Comparison of ENCODE assay signal across 9 mouse cellular contexts in the genomic region with DNA sequence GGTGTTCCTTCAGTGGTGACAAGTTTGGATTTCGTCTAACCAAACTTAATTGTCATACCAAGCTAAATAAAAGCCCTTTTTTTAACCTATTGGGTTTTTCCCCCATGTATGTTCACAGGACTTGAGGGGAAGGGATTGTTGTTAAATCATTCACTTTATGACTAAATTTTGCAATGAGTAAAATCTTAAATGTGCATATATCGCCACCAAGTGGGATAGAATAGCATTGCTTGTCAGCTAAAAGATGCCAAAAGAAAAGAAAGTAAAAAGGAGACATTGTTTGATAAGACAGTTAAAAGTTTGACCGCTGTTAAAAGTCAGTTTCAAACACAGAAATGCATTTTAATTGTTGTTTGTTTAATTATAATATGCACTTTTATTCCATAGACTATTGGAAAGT.
A peak's percentile ranks its signal among the peaks of the same experiment; 100 is the strongest.
DNase-seq lines count a peak whose midpoint lies in the region; TF ChIP-seq lines count a peak whose summit lies in the region.
"Had no signal": no experiment of that assay in that cellular context is flagged by ENCODE, and none has a peak within 500 bp of the region (broad histone marks: within the 10 kb centered on the region; RNA-seq: fewer than 3 reads in every experiment).

No protein-coding gene starts in this region.

- no peak overlapping the region for H3K9ac ChIP-seq in CH12.LX (ENCODE audit: insufficient read depth, low read depth)
- H3K9ac ChIP-seq: neural tube, embryonic 12.5 days had no signal

- peak; percentile 89 for TF ChIP-seq CTCF in layer of hippocampus, adult 2 months (conservative IDR thresholded peaks at IDR 0.05)
- peak in 1 of 2 experiments; percentile 75; a peak in 3 of 4 replicates for TF ChIP-seq CTCF in CH12.LX (conservative IDR thresholded peaks at IDR 0.05 in 1 of 2, IDR thresholded peaks at IDR 0.05 in 1 of 2; ENCODE audit: low read depth in 2 of 2, low read length in 2 of 2)

- TF ChIP-seq POLR2A in CH12.LX (IDR thresholded peaks at IDR 0.05; ENCODE audit: low read depth, low read length) = no peak

- H3K4me1 ChIP-seq in CH12.LX (ENCODE audit: control insufficient read depth in 1 of 2, insufficient read depth in 2 of 2) = peaks cover 0 to 18% of the 10 kb centered on the region in 2 experiments; a peak in 2 of 4 replicates
- H3K4me1 ChIP-seq: neural tube, embryonic 12.5 days had no signal

- H3K36me3 ChIP-seq in CH12.LX (replicated peaks in 1 of 2; ENCODE audit: control insufficient read depth in 1 of 2, insufficient read depth in 1 of 2, low read length in 1 of 2) = peaks cover 25 to 64% of the 10 kb centered on the region in 2 experiments

- no peak for TF ChIP-seq EP300 in CH12.LX (IDR thresholded peaks at IDR 0.05; ENCODE audit: low read length)

- H3K27me3 ChIP-seq in CH12.LX (replicated peaks) = no peaks in the 10 kb centered on the region
- H3K27me3 ChIP-seq: neural tube, embryonic 12.5 days had no signal

- no peak overlapping the region for H3K4me3 ChIP-seq in layer of hippocampus, adult 2 months
- no peak overlapping the region for H3K4me3 ChIP-seq in CH12.LX (replicated peaks in 1 of 3; ENCODE audit: low read depth in 2 of 3, low read length in 2 of 3, poor library complexity in 1 of 3)
- H3K4me3 ChIP-seq: neural tube, embryonic 12.5 days had no signal

- no peak overlapping the region for H3K27ac ChIP-seq in layer of hippocampus, adult 2 months
- H3K27ac ChIP-seq in CH12.LX (ENCODE audit: insufficient read depth, low read depth) = no peak overlapping the region
- H3K27ac ChIP-seq: neural tube, embryonic 12.5 days had no signal

- H3K79me2 ChIP-seq in CH12.LX (replicated peaks; ENCODE audit: control insufficient read depth, extremely low read depth, insufficient read depth, poor library complexity, severe bottlenecking) = peaks cover 14% of the 10 kb centered on the region; the same call in 1 of the 2 replicates

- peak; percentile 48 for DNase-seq in embryo, embryonic 10.5 days (ENCODE audit: low spot score)
- DNase-seq in embryo, embryonic 9.5 days (ENCODE audit: extremely low spot score) = no peak
- peak in 1 of 2 experiments; percentile 36 for DNase-seq in layer of hippocampus, adult 2 months (ENCODE audit: low spot score in 2 of 2)
- no peak for DNase-seq in layer of hippocampus, postnatal 36 days
- DNase-seq in CH12.LX (ENCODE audit: extremely low read depth) = peak; percentile 45
- DNase-seq in lung, postnatal 25 days (ENCODE audit: low spot score) = peak; percentile 9
- no peak for DNase-seq in yolk sac, embryonic 10.5 days (ENCODE audit: low spot score)
- no peak for DNase-seq in spleen, postnatal 10 days (ENCODE audit: low spot score in 2 of 2)

- no peaks in the 10 kb centered on the region for H3K9me3 ChIP-seq in CH12.LX (replicated peaks; ENCODE audit: low read length)
- H3K9me3 ChIP-seq: neural tube, embryonic 12.5 days had no signal

- H3K4me2 ChIP-seq in CH12.LX (ENCODE audit: insufficient read depth, low read depth, poor library complexity, severe bottlenecking) = no peak overlapping the region
- H3K4me2 ChIP-seq: neural tube, embryonic 12.5 days had no signal

- peak; percentile 82 for TF ChIP-seq RAD21 in CH12.LX (IDR thresholded peaks at IDR 0.05; ENCODE audit: low read depth, low read length)

- dilution Hi-C loops in CH12.LX (cut with MboI; ENCODE audit: extremely low pct_ligation_motif_present, extremely low pct_unique_long_range_greater_than_20kb, low sequenced_read_pairs) = no loop called here

- in situ Hi-C loops in CH12.LX (cut with MboI; ENCODE audit: low pct_ligation_motif_present, low pct_unique_long_range_greater_than_20kb, low sequenced_read_pairs) = no loop called here

TF ChIP-seq in CH12.LX, 34 proteins besides CTCF, POLR2A, EP300 and RAD21:
- no peak for TF ChIP-seq MAX (IDR thresholded peaks at IDR 0.05; ENCODE audit: low read length)
- TF ChIP-seq SMC3 (IDR thresholded peaks at IDR 0.05; ENCODE audit: low read depth, low read length) = peak; percentile 68
- TF ChIP-seq SIN3A (IDR thresholded peaks at IDR 0.05; ENCODE audit: low read length) = no peak
- TF ChIP-seq MAZ (IDR thresholded peaks at IDR 0.05; ENCODE audit: low read depth, low read length) = no peak
- no peak for TF ChIP-seq ZNF384 (IDR thresholded peaks at IDR 0.05; ENCODE audit: low read depth, low read length)
- no peak for TF ChIP-seq PAX5 (IDR thresholded peaks at IDR 0.05; ENCODE audit: low read length)
- no peak for TF ChIP-seq NELFE (IDR thresholded peaks at IDR 0.05; ENCODE audit: low read depth, low read length)
- TF ChIP-seq E2F4 (IDR thresholded peaks at IDR 0.05; ENCODE audit: insufficient replicate concordance, low read depth, low read length) = no peak
- no peak for TF ChIP-seq ETS1 (conservative IDR thresholded peaks at IDR 0.05; ENCODE audit: low read depth, low read length)
- TF ChIP-seq TBP (conservative IDR thresholded peaks at IDR 0.05; ENCODE audit: low read depth, low read length) = no peak
- TF ChIP-seq CHD2 (IDR thresholded peaks at IDR 0.05; ENCODE audit: low read length) = no peak
- peak; percentile 31; the same call in 1 of the 2 replicates for TF ChIP-seq IRF4 (IDR thresholded peaks at IDR 0.05; ENCODE audit: low read depth, low read length)
- no peak for TF ChIP-seq NRF1 (IDR thresholded peaks at IDR 0.05; ENCODE audit: low read depth, low read length)
- no peak for TF ChIP-seq ELF1 (IDR thresholded peaks at IDR 0.05; ENCODE audit: low read depth, low read length)
- TF ChIP-seq USF2 (conservative IDR thresholded peaks at IDR 0.05; ENCODE audit: low read depth, low read length) = no peak
- TF ChIP-seq TCF12 (IDR thresholded peaks at IDR 0.05; ENCODE audit: low read depth, low read length) = no peak
- no peak for TF ChIP-seq USF1 (IDR thresholded peaks at IDR 0.05; ENCODE audit: low read depth, low read length)
- no peak for TF ChIP-seq ZMIZ1 (IDR thresholded peaks at IDR 0.05; ENCODE audit: low read depth, low read length)
- no peak for TF ChIP-seq ZKSCAN1 (IDR thresholded peaks at IDR 0.05; ENCODE audit: borderline replicate concordance, low read depth, low read length)
- no peak for TF ChIP-seq BHLHE40 (IDR thresholded peaks at IDR 0.05; ENCODE audit: low read depth, low read length)
- no peak for TF ChIP-seq MEF2A (IDR thresholded peaks at IDR 0.05; ENCODE audit: borderline replicate concordance, low read depth, low read length)
- no peak for TF ChIP-seq KAT2A (IDR thresholded peaks at IDR 0.05; ENCODE audit: insufficient replicate concordance, low read length)
- TF ChIP-seq CHD1 (IDR thresholded peaks at IDR 0.05; ENCODE audit: low read depth, low read length) = no peak
- TF ChIP-seq RCOR1 (conservative IDR thresholded peaks at IDR 0.05; ENCODE audit: low read depth, low read length) = no peak
- TF ChIP-seq ZC3H11A (IDR thresholded peaks at IDR 0.05; ENCODE audit: low read depth, low read length) = peak; percentile 26; the same call in 1 of the 2 replicates
- no peak for TF ChIP-seq POLR2AphosphoS2 (IDR thresholded peaks at IDR 0.05; ENCODE audit: low read depth, low read length)
- no peak for TF ChIP-seq GABPA (IDR thresholded peaks at IDR 0.05; ENCODE audit: insufficient replicate concordance, low read depth, low read length)
- peak; percentile 53; the same call in 1 of the 2 replicates for TF ChIP-seq JUND (conservative IDR thresholded peaks at IDR 0.05; ENCODE audit: low read depth, low read length)

Comparison
In these comparisons a context has a peak if more than half of its experiments do, and no peak if none do; other contexts are left out.
1. DNase-seq: peak in embryo, embryonic 10.5 days (single experiment), CH12.LX (single experiment) and lung, postnatal 25 days (single experiment); none in embryo, embryonic 9.5 days (single experiment), layer of hippocampus, postnatal 36 days (0 of 2), yolk sac, embryonic 10.5 days (single experiment) and spleen, postnatal 10 days (0 of 2).